Mouse (Mus musculus): ENCODE measurements at regions not wholly inside any gene's neighbourhood (a gene's known extent, or its start where the extent isn't known, plus 50 kb on each side); places are given as distances from the start of the nearest gene placed in this dataset.
A peak's percentile ranks its signal among the peaks of the same experiment; 100 is the strongest.

DNA sequence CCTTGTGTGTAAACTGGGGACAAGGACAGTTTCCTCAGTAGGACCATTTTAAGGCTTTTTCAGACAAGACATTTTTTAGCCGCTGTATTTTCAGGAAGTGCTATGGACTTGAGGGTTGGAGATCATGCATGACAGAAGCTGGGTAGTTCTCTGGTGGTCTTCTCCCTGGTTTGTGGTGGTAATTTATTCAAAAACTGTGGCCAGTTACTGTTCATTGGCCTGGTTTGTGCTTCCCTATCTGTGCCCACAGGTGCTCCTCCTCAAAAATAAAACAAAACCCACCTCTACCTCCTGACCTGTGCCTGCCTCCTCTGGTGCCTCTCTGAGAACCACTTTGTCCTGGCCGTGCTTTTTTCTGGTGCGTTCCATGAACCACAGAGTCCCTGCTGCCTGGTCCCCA lies 177.3 kb upstream of the Mrps10 start:
- DNase-seq (ENCODE audit: low spot score in 2 of 2): no peak
- intact Hi-C loops (cut with DNase I): no loop called here

DNA sequence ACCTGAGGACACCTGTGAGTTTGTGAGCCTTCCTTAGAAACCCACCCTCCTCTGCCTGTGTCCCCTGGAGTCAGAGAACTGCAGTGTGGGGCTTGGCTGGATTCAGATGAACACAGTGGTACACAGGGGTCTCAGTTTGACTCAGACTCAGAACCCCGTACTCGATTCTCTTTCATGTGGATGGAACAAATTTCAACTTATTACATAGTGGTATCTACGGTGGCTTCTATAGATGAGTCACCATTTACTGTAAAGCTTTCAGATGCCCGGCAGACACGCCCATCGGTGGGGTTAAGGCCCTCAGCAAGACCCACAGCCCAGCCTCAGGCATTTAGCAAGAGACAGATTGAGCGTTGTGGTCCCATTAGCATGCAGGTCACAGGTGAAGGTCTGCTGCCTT lies 178.9 kb upstream of the Mrps10 start:
- DNase-seq (ENCODE audit: low spot score in 2 of 2): no peak
- intact Hi-C loops (cut with DNase I): no loop called here

DNA sequence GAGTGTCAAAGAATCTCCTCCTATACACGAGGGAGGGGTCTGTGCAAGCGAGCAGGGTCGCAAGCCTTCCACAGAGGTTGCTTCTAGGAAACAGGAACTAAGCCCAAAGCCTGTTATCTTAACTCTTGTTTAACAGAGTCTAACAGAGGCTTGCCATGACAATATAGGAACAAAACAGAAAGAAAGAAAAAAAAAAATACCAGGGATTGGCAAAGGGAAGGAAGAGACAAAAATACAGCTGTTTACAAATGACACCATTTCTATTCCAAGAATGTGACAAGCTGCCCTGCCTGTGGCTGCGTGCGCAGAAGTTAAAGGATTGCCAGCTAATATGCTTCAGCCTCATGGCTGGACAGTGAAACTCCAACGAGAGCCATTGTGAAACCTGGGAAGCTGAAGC lies 173.8 kb upstream of the Ubr2 start:
- DNase-seq (ENCODE audit: low spot score in 2 of 2): no peak
- intact Hi-C loops (cut with DNase I): no loop called here

DNA sequence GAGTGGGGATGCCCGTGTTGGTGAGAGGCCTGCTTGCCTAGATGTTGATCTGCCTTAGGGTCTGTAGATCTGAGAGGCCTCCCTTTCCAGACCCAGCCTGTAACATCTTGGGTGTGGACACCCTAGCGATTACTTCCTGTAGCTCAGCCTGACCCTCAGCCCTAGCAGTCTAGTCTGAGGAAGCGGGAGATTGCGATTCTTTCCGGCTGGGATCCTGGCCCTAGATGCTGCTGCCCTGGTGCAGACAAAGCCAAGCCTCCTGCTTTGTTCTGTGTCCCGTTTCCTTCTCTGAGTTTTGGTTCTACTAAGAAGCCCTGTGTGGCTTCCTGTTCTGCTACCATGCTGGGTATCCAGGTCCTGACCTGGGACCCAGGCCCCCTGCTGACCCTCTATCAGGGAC lies 171.8 kb upstream of the Ubr2 start:
- no peak for DNase-seq (ENCODE audit: low spot score in 2 of 2)
- intact Hi-C loops (cut with DNase I): no loop called here

DNA sequence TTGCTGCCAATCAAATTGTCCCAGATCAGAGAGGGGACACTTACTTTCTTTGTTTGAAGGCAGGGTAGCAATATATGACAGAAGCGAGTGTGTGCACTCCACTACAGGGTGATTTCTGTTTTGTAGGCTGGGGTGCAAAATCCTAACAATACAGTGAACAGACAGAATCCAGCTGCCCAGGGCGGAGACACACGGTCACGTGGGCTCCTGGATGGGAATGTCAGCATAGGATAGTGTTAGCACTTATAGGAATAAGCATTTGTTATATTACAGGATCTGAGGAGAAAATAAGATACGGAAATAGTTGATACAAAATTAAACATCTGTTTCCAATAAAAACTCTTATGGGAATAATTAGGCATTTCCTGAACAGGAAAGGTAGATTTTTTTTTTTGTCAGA lies 169.1 kb upstream of the Ubr2 start:
- intact Hi-C loops (cut with DNase I): no loop called here

DNA sequence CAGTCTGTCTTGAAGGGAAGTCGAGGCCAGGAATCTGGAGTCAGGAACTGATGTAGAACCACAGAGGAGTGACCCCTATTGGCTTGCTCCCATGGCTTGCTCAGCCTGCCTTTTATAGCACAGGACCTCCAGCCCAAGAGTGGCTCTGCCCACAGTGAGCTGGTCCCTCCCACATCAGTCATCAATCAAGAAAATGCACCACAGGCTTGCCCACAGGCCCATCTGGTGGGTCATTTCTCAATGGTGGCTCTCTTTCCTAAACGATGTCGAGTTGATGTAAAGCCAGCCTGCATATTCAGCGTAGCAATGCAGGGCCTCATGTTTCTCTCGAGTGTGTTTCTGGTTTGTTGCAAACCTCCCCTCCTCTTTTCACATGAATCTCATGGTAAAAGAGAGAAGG lies 168.3 kb upstream of the Ubr2 start:
- intact Hi-C loops (cut with DNase I): no loop called here
- DNase-seq (ENCODE audit: low spot score in 2 of 2): peak in 1 of 2 experiments; percentile 38

More for the DNA sequence above, 169.1 kb upstream of the Ubr2 start:
- DNase-seq (ENCODE audit: low spot score in 2 of 2): no peak

DNA sequence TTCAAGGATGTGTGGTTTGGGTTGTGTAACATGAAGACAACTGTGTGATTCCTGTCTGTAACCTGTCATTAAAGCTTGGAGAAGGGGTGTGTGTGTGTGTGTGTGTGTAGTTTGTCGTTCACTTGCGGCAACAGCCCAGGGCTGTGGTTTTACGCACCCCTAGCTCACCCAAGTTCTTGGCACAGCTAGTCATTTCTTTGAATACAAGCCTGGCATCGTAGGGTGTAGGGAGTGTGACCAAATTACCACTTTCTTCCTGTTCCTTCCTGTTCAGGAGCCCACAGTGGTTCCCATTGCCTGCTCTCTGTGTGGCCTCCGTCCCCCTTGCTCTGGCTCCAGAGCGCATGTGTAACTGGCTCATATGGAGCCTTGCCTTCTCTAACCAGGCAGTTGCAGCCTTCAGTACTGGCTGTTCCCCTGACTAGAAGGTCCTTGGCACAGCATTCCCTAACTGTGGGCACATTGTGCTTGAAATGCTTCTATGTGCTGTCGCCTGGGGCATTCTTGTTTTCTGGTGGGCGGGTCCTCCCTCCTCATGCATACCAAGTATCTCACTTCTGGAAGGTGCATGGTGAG lies 167.4 kb upstream of the Ubr2 start:
- intact Hi-C loops (cut with DNase I): no loop called here
- DNase-seq (ENCODE audit: low spot score in 2 of 2): peak in 1 of 2 experiments; percentile 70

DNA sequence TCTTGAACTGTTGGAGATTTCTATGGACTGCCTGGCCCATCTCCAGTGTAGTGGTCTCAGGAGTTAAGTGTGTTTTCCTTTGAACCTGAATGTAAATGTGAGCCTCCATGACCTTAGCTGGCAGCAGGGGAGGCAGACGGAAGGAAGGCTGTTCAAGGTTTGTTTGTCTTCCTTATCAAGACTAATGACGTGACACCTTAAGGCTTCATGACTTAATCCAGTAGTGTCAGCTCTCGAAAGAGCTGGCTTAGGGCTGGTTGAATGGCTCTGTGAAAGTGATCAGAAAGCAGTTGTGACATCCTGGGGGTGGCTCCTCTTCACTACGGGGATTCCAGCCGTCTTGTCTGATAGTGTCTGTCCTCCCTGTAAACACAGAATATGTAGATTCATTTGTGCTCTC lies 166.0 kb upstream of the Ubr2 start:
- no peak for DNase-seq (ENCODE audit: low spot score in 2 of 2)
- intact Hi-C loops (cut with DNase I): no loop called here

DNA sequence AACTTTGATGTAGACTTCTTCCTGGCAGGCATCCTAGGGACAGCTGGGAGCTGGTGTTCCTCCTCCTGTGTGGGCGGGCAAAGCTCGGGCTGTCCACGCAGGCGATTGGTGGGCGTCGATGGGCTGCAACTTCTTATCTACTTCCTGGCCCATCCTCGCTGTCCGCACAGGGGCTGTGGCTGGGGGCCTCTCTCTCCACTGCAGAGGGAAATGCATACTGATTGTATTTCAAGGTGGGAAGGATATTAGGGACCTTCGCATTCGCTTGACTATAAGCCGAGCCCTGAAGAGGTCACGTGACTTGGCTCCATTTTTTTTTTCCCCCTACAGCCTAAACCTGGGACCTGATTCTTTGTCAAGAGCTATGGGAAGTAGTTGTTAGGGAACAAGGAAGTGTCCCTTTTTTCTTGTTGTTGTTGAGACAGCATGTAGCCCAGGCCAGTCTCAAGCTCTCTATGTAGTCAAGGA lies 164.4 kb upstream of the Ubr2 start:
- intact Hi-C loops (cut with DNase I): loop anchor here (2.0 kb wide), 1 partner anchor 34 kb away; no protein-coding TSS in a partner anchor
- DNase-seq (ENCODE audit: low spot score in 2 of 2): peak; percentile 74 to 85

DNA sequence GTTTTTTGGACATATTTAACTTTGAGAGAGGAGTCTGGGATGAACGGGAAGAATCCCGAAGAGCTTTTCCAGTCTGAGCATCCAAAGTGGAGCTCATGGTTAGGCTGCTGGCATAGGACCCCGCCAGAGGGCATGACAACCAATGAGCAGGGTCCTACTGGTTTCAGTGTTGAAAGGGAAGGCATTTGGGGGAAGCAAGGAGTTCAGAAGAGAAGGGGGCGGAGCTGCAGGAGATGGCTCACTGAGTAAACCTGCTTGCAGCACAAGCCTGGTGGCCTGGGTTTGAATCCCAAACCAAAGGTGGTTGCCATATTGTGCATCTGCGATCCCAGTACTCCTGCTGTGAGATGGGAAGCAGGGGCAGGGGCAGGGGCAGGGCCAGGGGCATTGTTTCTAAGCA lies 161.4 kb upstream of the Ubr2 start:
- no peak for DNase-seq (ENCODE audit: low spot score in 2 of 2)
- intact Hi-C loops (cut with DNase I): no loop called here

DNA sequence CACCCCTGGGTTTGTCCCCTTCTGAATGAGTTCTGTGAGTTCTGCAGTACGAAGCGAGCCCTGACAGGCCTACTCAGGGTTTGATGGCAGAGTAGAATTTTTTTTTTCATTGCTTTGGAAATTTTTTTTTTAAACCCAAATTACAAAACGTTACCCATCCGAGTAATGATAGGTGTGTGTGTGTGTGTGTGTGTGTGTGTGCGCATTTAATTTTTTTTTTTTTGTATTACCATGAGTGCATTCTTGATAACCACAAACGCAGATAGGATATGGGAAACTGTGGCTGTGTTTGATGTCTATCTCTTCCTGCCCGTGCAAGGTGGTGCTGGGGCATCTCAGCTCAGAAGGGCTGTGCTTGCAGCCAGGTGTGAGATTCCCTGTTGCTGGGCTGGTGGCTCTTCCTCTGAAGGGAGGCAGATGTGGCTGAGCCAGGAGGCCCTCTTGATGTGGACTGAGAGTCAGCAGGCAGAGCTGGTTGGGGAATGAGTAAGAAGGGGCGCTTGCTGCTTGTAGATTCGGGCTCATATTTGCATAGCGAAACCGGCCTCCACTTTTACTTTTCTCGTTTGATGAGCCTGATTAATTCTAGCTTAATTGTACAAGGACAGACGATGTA lies 160.7 kb upstream of the Ubr2 start:
- intact Hi-C loops (cut with DNase I): no loop called here
- DNase-seq (ENCODE audit: low spot score in 2 of 2): no peak

DNA sequence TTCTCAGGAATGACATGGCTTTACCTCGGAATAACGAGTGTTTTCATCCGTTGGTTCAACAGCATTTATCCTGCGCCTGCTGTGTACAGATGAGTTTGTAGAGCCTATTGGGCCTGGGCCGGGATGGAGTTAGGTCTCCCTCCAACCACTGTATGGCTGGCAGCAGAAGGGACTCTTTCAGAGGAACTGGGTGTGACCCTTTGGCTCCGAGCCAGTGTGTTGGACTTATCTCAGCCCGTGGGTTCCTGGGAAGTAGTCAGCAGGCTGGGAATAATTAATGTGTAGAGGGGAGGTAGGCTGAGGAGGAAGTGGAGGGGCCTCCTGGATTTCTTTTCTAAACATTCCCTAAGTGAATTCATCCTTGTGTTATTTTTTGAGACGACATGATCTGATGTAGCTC lies 157.7 kb upstream of the Ubr2 start:
- DNase-seq (ENCODE audit: low spot score in 2 of 2): no peak
- intact Hi-C loops (cut with DNase I): no loop called here

DNA sequence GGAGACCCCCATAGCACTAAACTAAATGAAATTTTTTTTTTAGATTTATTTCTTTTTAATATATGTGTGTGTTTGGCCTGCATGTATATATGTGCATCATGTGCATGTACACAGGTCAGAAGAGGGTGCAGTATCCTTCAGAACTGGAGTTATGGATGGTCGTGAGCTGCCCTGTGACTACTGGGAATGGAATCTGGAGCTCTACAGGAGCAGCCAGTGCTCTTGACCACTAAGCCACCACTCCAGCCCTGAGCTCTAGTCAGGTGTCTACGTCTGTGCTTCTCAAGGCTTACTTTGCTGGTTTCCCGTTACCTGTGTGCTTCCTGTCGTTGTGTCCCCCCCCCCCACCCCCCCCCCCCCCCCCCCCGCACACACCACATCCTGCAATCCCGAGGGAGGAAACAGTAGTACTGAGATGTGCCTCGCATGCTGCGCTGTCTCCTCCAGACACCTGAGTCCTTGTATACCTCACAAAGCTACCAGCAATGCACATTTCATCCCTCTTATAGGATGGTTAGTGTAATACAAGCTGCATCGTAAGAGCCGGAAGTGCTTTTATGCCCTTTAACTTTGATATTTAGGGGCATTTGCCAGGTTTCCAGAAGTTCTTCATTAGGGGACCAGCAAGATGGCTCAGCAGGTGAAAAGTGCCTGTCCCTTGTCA lies 153.5 kb upstream of the Ubr2 start:
- intact Hi-C loops (cut with DNase I): no loop called here
- DNase-seq (ENCODE audit: low spot score in 2 of 2): no peak

DNA sequence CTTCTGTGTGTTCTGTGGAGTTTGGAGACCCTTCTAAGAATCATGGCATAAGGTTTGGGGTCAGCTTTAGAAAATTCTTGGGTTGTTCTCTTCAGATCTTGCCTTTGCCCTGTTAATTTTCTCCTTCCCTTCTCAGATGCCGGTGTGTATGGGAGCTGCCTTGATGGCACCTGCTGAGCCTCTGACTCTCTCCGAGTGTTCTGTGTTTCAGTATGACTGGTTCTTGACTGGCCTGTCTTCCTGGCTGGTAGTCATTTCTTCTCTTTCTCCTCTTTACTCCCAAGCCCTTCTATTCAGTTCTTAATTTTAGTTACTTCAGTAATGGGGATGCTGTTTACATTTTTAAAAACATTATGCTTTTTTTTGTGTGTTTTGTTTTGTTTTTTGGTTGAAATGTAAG lies 152.1 kb upstream of the Ubr2 start:
- intact Hi-C loops (cut with DNase I): no loop called here
- DNase-seq (ENCODE audit: low spot score in 2 of 2): no peak

DNA sequence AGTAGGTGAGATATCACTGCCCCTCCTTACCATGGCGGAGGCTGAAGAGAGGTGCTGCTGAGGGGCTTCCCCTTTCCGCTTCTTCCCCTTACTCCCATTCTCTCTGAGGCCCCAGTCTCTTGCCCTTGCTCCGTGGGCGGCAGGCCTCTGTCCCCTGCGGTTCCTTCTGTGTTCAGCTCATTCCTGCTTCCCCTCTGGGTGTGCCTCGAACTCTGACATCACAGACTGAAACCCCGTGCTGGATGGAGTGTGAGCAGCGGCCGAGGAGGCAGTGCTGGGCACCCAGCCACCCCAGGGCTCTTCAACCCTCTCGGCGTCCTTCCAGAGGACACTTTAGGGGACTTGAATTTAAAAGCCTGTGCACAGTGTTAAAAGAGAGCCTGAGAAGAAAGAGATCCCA lies 145.9 kb upstream of the Ubr2 start:
- intact Hi-C loops (cut with DNase I): no loop called here
- DNase-seq (ENCODE audit: low spot score in 2 of 2): no peak

DNA sequence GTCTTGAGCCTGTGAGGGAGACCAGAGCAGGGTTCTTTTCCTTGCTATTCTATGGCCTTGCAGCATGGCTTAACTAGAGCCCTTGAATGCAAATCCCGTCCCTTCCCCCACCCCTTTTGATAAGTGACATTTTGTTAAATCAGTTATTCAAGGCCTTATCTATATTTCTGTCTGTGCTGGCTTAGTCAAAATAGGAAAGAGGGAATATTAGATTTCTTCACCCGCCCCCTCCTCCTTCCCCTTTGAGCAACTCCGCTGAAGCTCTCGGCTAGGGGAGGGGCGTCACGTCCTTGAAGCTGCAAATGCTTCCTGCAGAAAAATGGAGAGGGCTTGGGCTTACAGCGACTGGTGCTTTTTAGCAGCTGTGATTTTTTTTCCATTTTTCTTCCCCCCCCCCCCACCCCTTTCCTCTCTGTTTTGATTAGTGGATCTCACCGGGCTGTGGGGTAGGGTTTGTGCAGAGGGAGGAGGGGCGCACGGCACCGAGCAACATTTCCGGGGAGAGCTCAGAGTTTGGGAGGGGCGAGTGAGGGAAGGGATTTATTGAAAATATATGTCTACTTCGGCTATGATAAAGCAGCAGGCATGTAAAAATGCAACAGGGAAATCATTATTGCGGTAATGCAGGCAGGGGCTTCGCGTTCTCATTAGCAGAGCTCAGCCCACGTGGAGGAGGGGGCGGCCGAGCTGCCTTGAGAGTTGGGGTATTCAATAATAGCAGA lies 141.4 kb upstream of the Ubr2 start:
- intact Hi-C loops (cut with DNase I): loop anchor here (1.0 to 2.0 kb wide), 2 partner anchors 10 to 47 kb away; no protein-coding TSS in a partner anchor
- peak; percentile 64 to 83 for DNase-seq (ENCODE audit: low spot score in 2 of 2)

DNA sequence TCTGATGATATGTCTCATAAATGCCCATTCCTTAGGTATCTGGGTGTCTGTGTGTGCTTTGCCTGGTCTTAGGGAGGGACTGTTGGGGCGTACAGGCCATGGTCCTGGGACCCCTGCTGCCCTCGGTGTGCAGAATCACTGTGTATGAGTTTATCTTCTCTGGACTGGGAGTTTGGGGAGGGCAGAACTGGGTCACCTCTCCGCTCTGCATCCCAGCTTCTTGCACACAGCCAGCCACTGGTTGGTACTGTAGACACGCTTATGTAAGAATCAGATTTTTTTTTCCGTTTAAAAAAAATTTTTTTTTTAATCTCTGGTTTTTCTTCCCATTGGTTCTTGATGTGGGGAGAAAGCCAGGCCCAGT lies 140.8 kb upstream of the Ubr2 start:
- DNase-seq (ENCODE audit: low spot score in 2 of 2): no peak
- intact Hi-C loops (cut with DNase I): loop anchor here (1.0 to 2.0 kb wide), 2 partner anchors 10 to 48 kb away; no protein-coding TSS in a partner anchor

DNA sequence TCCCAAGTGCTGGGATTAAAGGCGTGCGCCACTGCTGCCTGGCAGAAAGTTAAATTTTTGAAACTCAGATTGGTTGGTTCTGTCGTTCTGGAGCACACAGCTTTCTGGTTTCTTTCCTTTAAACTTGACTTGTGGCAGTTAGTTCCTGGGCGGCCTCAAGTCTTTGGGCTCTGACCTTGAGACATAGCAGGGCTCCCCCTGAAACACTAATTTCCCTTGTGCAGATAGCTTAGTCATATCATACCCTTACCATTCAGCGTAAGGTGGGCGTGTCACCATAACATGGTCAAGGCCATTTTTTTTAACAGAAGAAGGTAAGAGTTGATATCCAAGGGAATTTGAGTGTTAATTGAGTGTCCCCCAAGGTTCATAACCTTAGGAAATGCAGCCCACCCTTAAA lies 140.3 kb upstream of the Ubr2 start:
- DNase-seq (ENCODE audit: low spot score in 2 of 2): no peak
- intact Hi-C loops (cut with DNase I): loop anchor here (1.0 to 2.0 kb wide), 2 partner anchors 9 to 48 kb away; no protein-coding TSS in a partner anchor

DNA sequence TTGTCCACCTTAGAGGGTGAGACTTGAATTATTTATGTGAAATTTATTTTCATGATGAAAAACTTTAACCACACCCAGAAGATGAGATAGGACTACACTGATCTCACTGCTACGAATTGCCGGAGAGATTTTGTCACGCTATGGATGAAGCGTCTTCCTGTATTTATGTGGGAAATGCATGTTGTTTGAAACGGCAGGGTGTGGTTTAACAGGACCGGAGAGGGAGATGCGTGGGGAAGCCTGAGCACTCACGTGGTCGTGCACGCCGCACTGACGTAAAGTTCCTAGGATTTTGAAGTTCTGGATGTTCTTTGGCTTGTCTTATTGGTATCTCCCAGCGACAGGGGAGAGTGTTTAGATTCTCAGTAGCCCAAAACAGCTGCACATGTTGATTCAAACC lies 139.3 kb upstream of the Ubr2 start:
- DNase-seq (ENCODE audit: low spot score in 2 of 2): no peak
- intact Hi-C loops (cut with DNase I): loop anchor here (2.0 kb wide), 1 partner anchor 49 kb away; no protein-coding TSS in a partner anchor

DNA sequence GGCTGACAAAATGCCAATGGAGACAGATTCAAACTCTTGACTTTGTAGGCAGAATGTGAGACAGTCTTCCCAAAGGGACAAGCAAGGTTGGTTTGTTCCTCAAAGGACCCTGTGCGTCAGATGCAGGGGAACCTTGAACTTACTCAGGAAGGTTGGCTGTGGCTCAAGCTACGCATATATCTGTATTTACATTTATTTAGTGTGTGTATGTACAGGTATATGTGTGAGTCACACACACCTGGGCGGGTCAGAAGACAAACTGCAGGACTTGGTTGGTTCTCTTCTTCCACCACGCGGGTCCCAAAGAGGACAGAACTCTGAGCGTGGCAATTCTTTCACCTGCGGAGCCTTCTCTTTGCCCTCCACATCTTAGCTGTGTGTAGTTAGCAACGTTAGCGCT lies 138.8 kb upstream of the Ubr2 start:
- intact Hi-C loops (cut with DNase I): no loop called here
- no peak for DNase-seq (ENCODE audit: low spot score in 2 of 2)
